Mouse (Mus musculus) kidney, postnatal 10 days (tissue): Measurements from ENCODE around the gene Teddm1b.
A peak's percentile ranks its signal among the peaks of the same experiment; 100 is the strongest.

Source experiments
- DNase-seq: peaks from one replicate; pipeline ENCODE4 v3.0.0; 2021; ENCODE audit warnings: mixed read lengths

Teddm1b gene

GRCm38 (mm10) chr1:153904236-153904635 is 30.1 kb downstream of the Teddm1b start:
- DNase-seq: no peak

- no peak for DNase-seq
Observed at GRCm38 (mm10) chr1:153905884-153906283, 31.7 kb downstream of the Teddm1b start.

- no peak for DNase-seq
Observed at GRCm38 (mm10) chr1:153908208-153908607, 34.1 kb downstream of the Teddm1b start.

- no peak for DNase-seq
Observed at GRCm38 (mm10) chr1:153908741-153909140, 34.6 kb downstream of the Teddm1b start.

GRCm38 (mm10) chr1:153909213-153909962 is 35.2 kb downstream of the Teddm1b start:
- DNase-seq: peak; percentile 61

DNA sequence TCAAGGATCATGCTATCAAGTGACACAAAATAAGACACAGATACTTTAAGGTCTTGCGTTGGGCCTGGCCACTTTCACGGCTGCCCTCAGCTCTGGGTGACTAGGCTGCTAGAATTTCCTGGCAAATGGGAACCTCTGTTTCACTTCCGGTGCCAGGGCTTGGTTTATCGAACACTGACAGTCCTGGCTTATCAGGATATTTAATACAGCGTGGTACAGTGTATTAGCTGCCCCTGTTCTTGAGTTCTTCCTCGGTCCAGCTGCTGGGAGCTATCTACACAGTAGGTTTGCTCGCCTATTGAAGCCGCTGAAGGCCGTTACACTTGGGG is 35.8 kb downstream of the Teddm1b start:
- no peak for DNase-seq

- no peak for DNase-seq
Observed at GRCm38 (mm10) chr1:153910423-153910822, 36.3 kb downstream of the Teddm1b start.

DNA sequence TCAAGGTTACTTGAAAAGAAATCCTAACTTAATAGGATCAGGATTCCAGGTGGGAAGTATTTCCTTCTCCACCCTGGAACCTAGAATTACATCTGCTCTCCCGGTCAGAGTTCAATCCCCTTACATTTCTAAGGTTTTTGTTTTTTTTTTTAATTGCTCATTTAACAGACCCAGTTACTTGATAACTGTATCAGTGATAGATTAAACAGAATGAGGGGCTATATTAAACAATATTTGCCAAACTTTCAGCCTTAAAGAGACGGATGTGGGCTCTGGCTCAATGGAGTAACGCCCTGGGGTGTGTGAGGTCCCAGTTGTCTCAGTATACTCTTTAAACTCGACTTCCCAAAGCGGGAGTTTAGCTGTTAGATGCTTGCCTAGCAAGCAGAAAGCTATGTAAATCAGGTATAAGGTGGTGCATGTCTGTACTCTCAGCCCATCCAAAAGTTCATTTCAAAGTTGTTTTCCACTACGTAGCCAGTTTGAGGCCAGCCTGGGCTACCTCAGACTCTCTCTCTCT is 37.2 kb downstream of the Teddm1b start:
- no peak for DNase-seq

DNA sequence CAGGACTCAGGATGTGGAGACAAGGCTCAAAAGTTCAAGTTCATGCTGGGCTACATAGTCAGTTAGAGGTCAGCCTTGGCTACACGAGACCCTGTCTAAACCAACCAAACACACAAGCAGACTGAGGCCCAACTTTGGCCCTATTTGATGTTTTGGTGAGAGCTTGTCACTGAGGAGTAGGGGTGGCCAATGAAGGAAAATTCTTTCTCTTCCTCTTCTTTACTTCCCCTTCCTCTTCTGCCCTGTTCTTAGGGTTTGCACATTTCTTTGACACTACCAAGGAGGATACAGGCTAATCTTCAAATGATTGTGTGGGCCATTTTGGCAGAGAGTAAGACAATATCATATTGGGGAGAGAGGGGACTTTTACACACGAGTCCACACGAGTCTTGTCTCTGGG is 39.7 kb downstream of the Teddm1b start:
- no peak for DNase-seq

GRCm38 (mm10) chr1:153918521-153919206 is 44.5 kb downstream of the Teddm1b start:
- DNase-seq: peak; percentile 26

- no peak for DNase-seq
Observed at GRCm38 (mm10) chr1:153921642-153922041, 47.5 kb downstream of the Teddm1b start.

GRCm38 (mm10) chr1:153922571-153923021 is 48.5 kb downstream of the Teddm1b start:
- no peak for DNase-seq

DNA sequence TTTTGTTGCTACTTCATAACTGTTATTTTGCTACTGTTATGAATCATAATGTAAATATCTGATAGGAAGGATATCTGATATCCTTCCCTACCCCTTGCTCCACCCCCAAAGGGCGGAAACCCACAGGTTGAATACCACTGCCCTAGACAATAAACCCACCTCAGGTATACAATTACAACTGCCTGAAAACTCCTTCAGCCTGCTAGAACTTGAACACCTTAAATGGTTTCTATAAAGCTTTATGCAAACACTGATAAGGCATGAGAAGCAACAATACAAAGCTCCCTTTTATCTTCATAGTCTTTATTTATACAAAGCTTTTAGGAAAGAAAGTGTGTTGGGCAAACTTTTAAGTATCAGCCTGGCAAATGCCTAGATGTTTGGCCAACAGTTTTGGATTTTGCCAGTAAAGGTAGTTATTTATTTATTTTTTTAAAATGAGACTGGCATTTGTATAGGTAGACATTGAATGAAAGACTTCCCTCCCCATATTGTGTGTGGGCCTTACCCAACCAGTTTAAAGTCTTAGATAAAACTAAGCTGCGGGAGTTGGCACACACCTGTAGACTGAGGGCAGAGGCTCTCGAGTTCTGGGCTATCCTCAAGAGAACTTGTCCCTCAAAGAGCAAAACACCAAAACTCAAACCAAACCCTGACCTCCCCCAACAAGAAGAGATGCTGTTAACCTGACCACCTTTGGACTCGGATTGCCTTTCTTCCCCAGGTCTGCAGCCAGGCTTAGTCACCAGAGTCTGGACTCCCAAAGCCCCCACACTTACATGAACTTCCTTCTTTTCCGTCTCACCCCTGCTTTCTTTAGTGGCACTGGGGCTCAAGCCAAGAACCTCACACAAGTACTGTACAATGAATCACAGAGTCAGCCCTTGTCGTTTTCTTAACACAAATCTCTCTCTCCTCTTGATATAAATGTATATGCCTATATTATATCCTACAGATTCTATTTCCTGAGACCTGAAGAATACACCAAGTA is 50.5 kb downstream of the Teddm1b start:
- no peak for DNase-seq
